Mouse (Mus musculus): ENCODE measurements around the gene Lingo3. TPM values are rescaled to one million over a fixed set of nuclear protein-coding genes. Genes with fewer than 3 reads are reported as not detected.

The Lingo3 gene
- polyA plus RNA-seq, 1 experiment from 2014 or later: not detected

GRCm38 (mm10) chr10:80787517-80787916, 56.3 kb downstream of the Lingo3 start:
- H3K27ac ChIP-seq (replicated peaks): no peak overlapping the region
- H3K4me2 ChIP-seq: no peak overlapping the region
- H3K9me3 ChIP-seq (replicated peaks): no peaks in the 10 kb centered on the region
- H3K9ac ChIP-seq: no peak overlapping the region
- 57% methylated on average over 2 of the region's 2 CpGs for WGBS (ENCODE audit: insufficient replicate concordance)
- H3K27me3 ChIP-seq: no peaks in the 10 kb centered on the region
- H3K4me3 ChIP-seq (replicated peaks): no peak overlapping the region
- peaks cover 4% of the 10 kb centered on the region for H3K4me1 ChIP-seq (replicated peaks)
- ATAC-seq (ENCODE audit: insufficient read depth): no peak
- H3K36me3 ChIP-seq (replicated peaks): peaks cover 99% of the 10 kb centered on the region

GRCm38 (mm10) chr10:80785963-80786362, 57.9 kb downstream of the Lingo3 start:
- H3K27ac ChIP-seq (replicated peaks): no peak overlapping the region
- H3K9ac ChIP-seq: no peak overlapping the region
- H3K27me3 ChIP-seq: no peaks in the 10 kb centered on the region
- no peak for ATAC-seq (ENCODE audit: insufficient read depth)
- H3K4me3 ChIP-seq (replicated peaks): no peak overlapping the region
- no peaks in the 10 kb centered on the region for H3K9me3 ChIP-seq (replicated peaks)
- H3K4me1 ChIP-seq (replicated peaks): no peaks in the 10 kb centered on the region
- H3K36me3 ChIP-seq (replicated peaks): peaks cover 99% of the 10 kb centered on the region
- H3K4me2 ChIP-seq: no peak overlapping the region
- 88% methylated on average over 11 of the region's 11 CpGs for WGBS (ENCODE audit: insufficient replicate concordance)

- ATAC-seq (ENCODE audit: insufficient read depth): no peak
- Histone ChIP-seq H3K27ac (replicated peaks) (no peak overlapping the region), H3K9me3 (replicated peaks) (no peaks in the 10 kb centered on the region), H3K4me3 (replicated peaks) (no peak overlapping the region), H3K4me2 (no peak overlapping the region), H3K4me1 (replicated peaks) (no peaks in the 10 kb centered on the region), H3K9ac (no peak overlapping the region), H3K27me3 (no peaks in the 10 kb centered on the region), H3K36me3 (replicated peaks) (peaks cover 99% of the 10 kb centered on the region)
- 90% methylated on average over 12 of the region's 12 CpGs for WGBS (ENCODE audit: insufficient replicate concordance)
Observed at GRCm38 (mm10) chr10:80784871-80785270, 59.0 kb downstream of the Lingo3 start.

GRCm38 (mm10) chr10:80784302-80784701, 59.5 kb downstream of the Lingo3 start:
- H3K9ac ChIP-seq: no peak overlapping the region
- no peak overlapping the region for H3K4me3 ChIP-seq (replicated peaks)
- H3K4me2 ChIP-seq: no peak overlapping the region
- no peaks in the 10 kb centered on the region for H3K4me1 ChIP-seq (replicated peaks)
- H3K27ac ChIP-seq (replicated peaks): no peak overlapping the region
- no peaks in the 10 kb centered on the region for H3K27me3 ChIP-seq
- no peak for ATAC-seq (ENCODE audit: insufficient read depth)
- peaks cover 100% of the 10 kb centered on the region for H3K36me3 ChIP-seq (replicated peaks)
- 96% methylated on average over 2 of the region's 2 CpGs for WGBS (ENCODE audit: insufficient replicate concordance)
- H3K9me3 ChIP-seq (replicated peaks): no peaks in the 10 kb centered on the region

MicroRNAs within 50 kb of the gene (microRNA counts, 519-probe panel; counts per million panel counts)
- not detected for microRNA mmu-miR-1982

Small RNA genes within 50 kb of the gene (microRNA-seq; reads per million reads assigned to microRNA genes)
- gene Mir1982: 3.8 reads per million, percentile 11 among the genes with 10 or more reads in this experiment

Other genes with a start within 250 kb of the Lingo3 start
- gene Scamp4, start 241.2 kb downstream of the Lingo3 start, polyA plus RNA-seq (2015; fragmentation: Nextera tagmentation; extraction: Ambion mirVana): 41.9 and 45.3 TPM in 2 replicates
- 4.8 and 5.8 TPM in 2 replicates for gene Adat3, start 241.2 kb downstream of the Lingo3 start, polyA plus RNA-seq (2015; fragmentation: Nextera tagmentation; extraction: Ambion mirVana)
- 1.5 TPM in 2 replicates for gene Gm49322, start 238.0 kb downstream of the Lingo3 start, polyA plus RNA-seq (2015; fragmentation: Nextera tagmentation; extraction: Ambion mirVana)
- gene Csnk1g2, start 221.2 kb downstream of the Lingo3 start, polyA plus RNA-seq (2015; fragmentation: Nextera tagmentation; extraction: Ambion mirVana): 49.7 and 60.4 TPM in 2 replicates
- 14.4 and 15.9 TPM in 2 replicates for gene Btbd2, start 187.0 kb downstream of the Lingo3 start, polyA plus RNA-seq (2015; fragmentation: Nextera tagmentation; extraction: Ambion mirVana)
- 74.9 and 84.6 TPM in 2 replicates for gene Mknk2, start 165.9 kb downstream of the Lingo3 start, polyA plus RNA-seq (2015; fragmentation: Nextera tagmentation; extraction: Ambion mirVana)
- gene Mob3a, start 142.1 kb downstream of the Lingo3 start, polyA plus RNA-seq (2015; fragmentation: Nextera tagmentation; extraction: Ambion mirVana): 28.0 and 31.6 TPM in 2 replicates
- 7.1 and 8.1 TPM in 2 replicates for gene Izumo4, start 141.9 kb downstream of the Lingo3 start, polyA plus RNA-seq (2015; fragmentation: Nextera tagmentation; extraction: Ambion mirVana)
- gene Ap3d1, start 101.8 kb downstream of the Lingo3 start, polyA plus RNA-seq (2015; fragmentation: Nextera tagmentation; extraction: Ambion mirVana): 20.2 and 21.8 TPM in 2 replicates
- 8.1 and 9.3 TPM in 2 replicates for gene Dot1l, start 88.8 kb downstream of the Lingo3 start, polyA plus RNA-seq (2015; fragmentation: Nextera tagmentation; extraction: Ambion mirVana)
- 31.3 and 32.8 TPM in 2 replicates for gene Sf3a2, start 45.8 kb downstream of the Lingo3 start, polyA plus RNA-seq (2015; fragmentation: Nextera tagmentation; extraction: Ambion mirVana)
- 73.6 and 83.0 TPM in 2 replicates for gene Plekhj1, start 45.4 kb downstream of the Lingo3 start, polyA plus RNA-seq (2015; fragmentation: Nextera tagmentation; extraction: Ambion mirVana)
- 0.10 and 0.12 TPM in 2 replicates for gene Amh, start 38.8 kb downstream of the Lingo3 start, polyA plus RNA-seq (2015; fragmentation: Nextera tagmentation; extraction: Ambion mirVana)
- 0.97 and 1.3 TPM in 2 replicates for gene Jsrp1, start 30.5 kb downstream of the Lingo3 start, polyA plus RNA-seq (2015; fragmentation: Nextera tagmentation; extraction: Ambion mirVana)
- gene Oaz1, start 17.4 kb downstream of the Lingo3 start, polyA plus RNA-seq (2015; fragmentation: Nextera tagmentation; extraction: Ambion mirVana): 1,470 and 1,719 TPM in 2 replicates
- gene Lsm7, start 11.2 kb upstream of the Lingo3 start, polyA plus RNA-seq (2015; fragmentation: Nextera tagmentation; extraction: Ambion mirVana): 115 TPM in 2 replicates
- 63.9 and 69.6 TPM in 2 replicates for gene Sppl2b, start 11.2 kb upstream of the Lingo3 start, polyA plus RNA-seq (2015; fragmentation: Nextera tagmentation; extraction: Ambion mirVana)
- 0.05 TPM in 1 of 2 replicates, not detected in the other for gene Tmprss9, start 27.8 kb upstream of the Lingo3 start, polyA plus RNA-seq (2015; fragmentation: Nextera tagmentation; extraction: Ambion mirVana)
- gene Timm13, start 56.9 kb upstream of the Lingo3 start, polyA plus RNA-seq (2015; fragmentation: Nextera tagmentation; extraction: Ambion mirVana): 163 and 165 TPM in 2 replicates
- 11.0 and 12.4 TPM in 2 replicates for gene Lmnb2, start 74.2 kb upstream of the Lingo3 start, polyA plus RNA-seq (2015; fragmentation: Nextera tagmentation; extraction: Ambion mirVana)
- gene Gadd45b, start 86.0 kb upstream of the Lingo3 start, polyA plus RNA-seq (2015; fragmentation: Nextera tagmentation; extraction: Ambion mirVana): 3.8 and 4.0 TPM in 2 replicates
- 0.36 and 0.41 TPM in 2 replicates for gene Gng7, start 170.9 kb upstream of the Lingo3 start, polyA plus RNA-seq (2015; fragmentation: Nextera tagmentation; extraction: Ambion mirVana)
- gene Diras1, start 181.6 kb upstream of the Lingo3 start, polyA plus RNA-seq (2015; fragmentation: Nextera tagmentation; extraction: Ambion mirVana): 0.07 TPM in 1 of 2 replicates, not detected in the other
- gene Slc39a3, start 193.4 kb upstream of the Lingo3 start, polyA plus RNA-seq (2015; fragmentation: Nextera tagmentation; extraction: Ambion mirVana): 5.6 and 6.5 TPM in 2 replicates
- gene Sgta, start 216.1 kb upstream of the Lingo3 start, polyA plus RNA-seq (2015; fragmentation: Nextera tagmentation; extraction: Ambion mirVana): 57.0 and 62.9 TPM in 2 replicates
- 19.4 and 21.1 TPM in 2 replicates for gene Thop1, start 226.0 kb upstream of the Lingo3 start, polyA plus RNA-seq (2015; fragmentation: Nextera tagmentation; extraction: Ambion mirVana)

All from liver, embryonic 15.5 days (tissue).